Mouse (Mus musculus) liver, embryonic 13.5 days (tissue): ENCODE measurements around the gene Ntn4. TPM values are rescaled to one million over a fixed set of nuclear protein-coding genes. Genes with fewer than 3 reads are reported as not detected.

Experiments
- ATAC-seq: fragments of 200-750 bp; cut with Nextera tagmentation; 2 replicates; pipeline ENCODE4 v1.8.0; 2017; ENCODE audit warnings: low read depth, mild to moderate bottlenecking, moderate number of reproducible peaks, moderate library complexity
- DNase-seq: peaks from one replicate; pipeline ENCODE4 v3.0.0; 2022
- H3K27ac ChIP-seq: fragments of 300-500 bp; sonication (generic); 2 replicates; pipeline ENCODE4 v1.5.1; 2015; ENCODE audit warnings: moderate library complexity, mild to moderate bottlenecking, inconsistent platforms
- H3K27me3 ChIP-seq: fragments of 300-500 bp; sonication (generic); 2 replicates; pipeline ENCODE4 v1.6.1; 2015; ENCODE audit warnings: mild to moderate bottlenecking, inconsistent platforms
- H3K36me3 ChIP-seq: fragments of 300-500 bp; sonication (generic); 2 replicates; pipeline ENCODE4 v1.6.1; 2015; ENCODE audit warnings: mild to moderate bottlenecking, inconsistent platforms
- H3K4me1 ChIP-seq: fragments of 300-500 bp; sonication (generic); replicated peaks from 2 replicates; pipeline ENCODE4 v1.6.1; 2015; ENCODE audit warnings: inconsistent platforms
- H3K4me2 ChIP-seq: fragments of 300-500 bp; sonication (generic); 2 replicates; pipeline ENCODE4 v1.6.1; 2015; ENCODE audit warnings: inconsistent platforms, mild to moderate bottlenecking, moderate library complexity
- H3K4me3 ChIP-seq: fragments of 300-500 bp; sonication (generic); replicated peaks from 2 replicates; pipeline ENCODE4 v1.5.1; 2015; ENCODE audit warnings: mild to moderate bottlenecking, inconsistent platforms
- H3K9ac ChIP-seq: fragments of 300-500 bp; sonication (generic); 2 replicates; pipeline ENCODE4 v1.6.1; 2015; ENCODE audit warnings: mild to moderate bottlenecking, inconsistent platforms
- H3K9me3 ChIP-seq: fragments of 300-500 bp; sonication (generic); replicated peaks from 2 replicates; pipeline ENCODE4 v1.6.1; 2016; ENCODE audit warnings: inconsistent platforms
- WGBS: fragments of 180-500 bp; shearing (Covaris S2); methylation state at CpG from one replicate; pipeline ENCODE4 v1.1.7; 2015; ENCODE audit not compliant: insufficient replicate concordance; 5-methylcytosine and 5-hydroxymethylcytosine counted together
- polyA plus RNA-seq: library from polyadenylated mRNA; unstranded; fragments of >200 nt; fragmentation: Nextera tagmentation; extraction: Ambion mirVana; gene quantifications from 2 replicates; pipeline ENCODE4 v1.2.1, GENCODE M21; 2015

Gene Ntn4
- polyA plus RNA-seq, 1 experiment from 2014 or later = 0.20 TPM

GRCm38 (mm10) chr10:93737080-93737479 is 96.6 kb downstream of the Ntn4 start:
- peaks cover 20% of the 10 kb centered on the region for H3K4me1 ChIP-seq
- 75% methylated on average over 5 of the region's 5 CpGs for WGBS
- DNase-seq (no peak), ATAC-seq (no peak)
- no peak overlapping the region for H3K4me3 ChIP-seq
- H3K36me3 ChIP-seq = no peaks in the 10 kb centered on the region
- H3K9me3 ChIP-seq = no peaks in the 10 kb centered on the region
- H3K27ac ChIP-seq = no peak overlapping the region
- no peak overlapping the region for H3K9ac ChIP-seq
- H3K27me3 ChIP-seq = no peaks in the 10 kb centered on the region
- H3K4me2 ChIP-seq = no peak overlapping the region

GRCm38 (mm10) chr10:93741446-93742096 is 101.1 kb downstream of the Ntn4 start:
- Histone ChIP-seq H3K4me3 (no peak overlapping the region), H3K27ac (no peak overlapping the region), H3K4me1 (peaks cover 12% of the 10 kb centered on the region), H3K27me3 (no peaks in the 10 kb centered on the region), H3K36me3 (no peaks in the 10 kb centered on the region), H3K4me2 (no peak overlapping the region), H3K9me3 (no peaks in the 10 kb centered on the region), H3K9ac (no peak overlapping the region)
- DNase-seq (no peak), ATAC-seq (no peak)
- WGBS = 74% methylated on average over 14 of the region's 14 CpGs

- ATAC-seq (no peak), DNase-seq (no peak)
- H3K9me3 ChIP-seq = no peaks in the 10 kb centered on the region
- no peaks in the 10 kb centered on the region for H3K36me3 ChIP-seq
- no peak overlapping the region for H3K4me3 ChIP-seq
- no peak overlapping the region for H3K9ac ChIP-seq
- H3K27me3 ChIP-seq = no peaks in the 10 kb centered on the region
- no peak overlapping the region for H3K27ac ChIP-seq
- H3K4me2 ChIP-seq = no peak overlapping the region
- WGBS = 69% methylated on average over 3 of the region's 3 CpGs
- peaks cover 12% of the 10 kb centered on the region for H3K4me1 ChIP-seq
Observed at GRCm38 (mm10) chr10:93742097-93742446, 101.6 kb downstream of the Ntn4 start.

GRCm38 (mm10) chr10:93742598-93742997 is 102.1 kb downstream of the Ntn4 start:
- peaks cover 12% of the 10 kb centered on the region for H3K4me1 ChIP-seq
- no peaks in the 10 kb centered on the region for H3K27me3 ChIP-seq
- no peak overlapping the region for H3K27ac ChIP-seq
- no peaks in the 10 kb centered on the region for H3K36me3 ChIP-seq
- H3K4me3 ChIP-seq = no peak overlapping the region
- DNase-seq (no peak), ATAC-seq (no peak)
- H3K9ac ChIP-seq = no peak overlapping the region
- WGBS = 51% methylated on average over 6 of the region's 6 CpGs
- H3K9me3 ChIP-seq = no peaks in the 10 kb centered on the region
- no peak overlapping the region for H3K4me2 ChIP-seq

- no peak overlapping the region for H3K4me2 ChIP-seq
- no peaks in the 10 kb centered on the region for H3K36me3 ChIP-seq
- WGBS = 38% methylated on average over 21 of the region's 21 CpGs
- H3K9me3 ChIP-seq = no peaks in the 10 kb centered on the region
- peaks cover 14% of the 10 kb centered on the region for H3K4me1 ChIP-seq
- H3K27ac ChIP-seq = no peak overlapping the region
- ATAC-seq (no peak), DNase-seq (no peak)
- H3K9ac ChIP-seq = no peak overlapping the region
- H3K27me3 ChIP-seq = no peaks in the 10 kb centered on the region
- H3K4me3 ChIP-seq = no peak overlapping the region
Observed at GRCm38 (mm10) chr10:93749267-93750192, 109.0 kb downstream of the Ntn4 start.

- no peak for DNase-seq
- H3K4me1 ChIP-seq = peaks cover 14% of the 10 kb centered on the region
- no peak overlapping the region for H3K4me2 ChIP-seq
- H3K9me3 ChIP-seq = no peaks in the 10 kb centered on the region
- no peak overlapping the region for H3K27ac ChIP-seq
- H3K27me3 ChIP-seq = no peaks in the 10 kb centered on the region
- WGBS = 79% methylated on average over 14 of the region's 14 CpGs
- H3K36me3 ChIP-seq = no peaks in the 10 kb centered on the region
- H3K9ac ChIP-seq = no peak overlapping the region
- no peak overlapping the region for H3K4me3 ChIP-seq
- no peak for ATAC-seq
Observed at GRCm38 (mm10) chr10:93751302-93751701, 110.8 kb downstream of the Ntn4 start.

GRCm38 (mm10) chr10:93753711-93754391 is 113.4 kb downstream of the Ntn4 start:
- H3K9ac ChIP-seq = no peak overlapping the region
- H3K9me3 ChIP-seq = no peaks in the 10 kb centered on the region
- H3K27ac ChIP-seq = no peak overlapping the region
- no peaks in the 10 kb centered on the region for H3K27me3 ChIP-seq
- no peak overlapping the region for H3K4me2 ChIP-seq
- H3K36me3 ChIP-seq = no peaks in the 10 kb centered on the region
- no peak for ATAC-seq
- 76% methylated on average over 13 of the region's 13 CpGs for WGBS
- peaks cover 34% of the 10 kb centered on the region for H3K4me1 ChIP-seq
- H3K4me3 ChIP-seq = no peak overlapping the region
- no peak for DNase-seq

- H3K4me2 ChIP-seq = no peak overlapping the region
- no peak overlapping the region for H3K9ac ChIP-seq
- peaks cover 21% of the 10 kb centered on the region for H3K4me1 ChIP-seq
- WGBS = 72% methylated on average over 10 of the region's 10 CpGs
- no peaks in the 10 kb centered on the region for H3K9me3 ChIP-seq
- no peak overlapping the region for H3K27ac ChIP-seq
- no peaks in the 10 kb centered on the region for H3K36me3 ChIP-seq
- H3K4me3 ChIP-seq = no peak overlapping the region
- no peak for ATAC-seq
- H3K27me3 ChIP-seq = no peaks in the 10 kb centered on the region
- DNase-seq = no peak
Observed at GRCm38 (mm10) chr10:93756211-93756610, 115.7 kb downstream of the Ntn4 start.

- H3K4me2 ChIP-seq = no peak overlapping the region
- no peaks in the 10 kb centered on the region for H3K9me3 ChIP-seq
- H3K36me3 ChIP-seq = no peaks in the 10 kb centered on the region
- H3K27me3 ChIP-seq = no peaks in the 10 kb centered on the region
- H3K4me1 ChIP-seq = peaks cover 21% of the 10 kb centered on the region
- DNase-seq (no peak), ATAC-seq (no peak)
- H3K27ac ChIP-seq = no peak overlapping the region
- no peak overlapping the region for H3K4me3 ChIP-seq
- H3K9ac ChIP-seq = no peak overlapping the region
- 65% methylated on average over 4 of the region's 4 CpGs for WGBS
Observed at GRCm38 (mm10) chr10:93759644-93760043, 119.2 kb downstream of the Ntn4 start.

- H3K36me3 ChIP-seq = no peaks in the 10 kb centered on the region
- H3K27ac ChIP-seq = no peak overlapping the region
- peaks cover 21% of the 10 kb centered on the region for H3K4me1 ChIP-seq
- H3K27me3 ChIP-seq = no peaks in the 10 kb centered on the region
- H3K4me3 ChIP-seq = no peak overlapping the region
- H3K9ac ChIP-seq = no peak overlapping the region
- H3K9me3 ChIP-seq = no peaks in the 10 kb centered on the region
- DNase-seq (no peak), ATAC-seq (no peak)
- no peak overlapping the region for H3K4me2 ChIP-seq
- 76% methylated on average over 5 of the region's 5 CpGs for WGBS
Observed at GRCm38 (mm10) chr10:93760429-93760828, 119.9 kb downstream of the Ntn4 start.

- peaks cover 8% of the 10 kb centered on the region for H3K4me1 ChIP-seq
- H3K9me3 ChIP-seq = no peaks in the 10 kb centered on the region
- H3K4me2 ChIP-seq = no peak overlapping the region
- no peak overlapping the region for H3K4me3 ChIP-seq
- peak; percentile 28 for DNase-seq
- H3K36me3 ChIP-seq = no peaks in the 10 kb centered on the region
- H3K9ac ChIP-seq = no peak overlapping the region
- H3K27ac ChIP-seq = no peak overlapping the region
- H3K27me3 ChIP-seq = no peaks in the 10 kb centered on the region
- no peak for ATAC-seq
- WGBS = 27% methylated on average over 5 of the region's 5 CpGs
Observed at GRCm38 (mm10) chr10:93763074-93763473, 122.6 kb downstream of the Ntn4 start.
